8 mouse cellular contexts compared by ENCODE assay signal in genomic region chr7:109703190-109704015, GRCm38 (mm10). TPM values are rescaled to one million over a fixed set of nuclear protein-coding genes. Genes with fewer than 3 reads are reported as not detected.
A peak's percentile ranks its signal among the peaks of the same experiment; 100 is the strongest.
DNase-seq lines count a peak whose midpoint lies in the region; ATAC-seq lines count a peak whose summit lies in the region.

Gene St5 (minus strand): TSS chr7:109703605.
Gene Akip1 (plus strand): TSS chr7:109703690.

- peaks cover 11 to 19% of the 10 kb centered on the region in 2 experiments for H3K4me1 ChIP-seq in heart, embryonic 14.5 days (ENCODE audit: control insufficient read depth in 2 of 2, insufficient read depth in 2 of 2, low read length in 2 of 2)
- H3K4me1 ChIP-seq in liver, embryonic 13.5 days (replicated peaks) = peaks cover 49% of the 10 kb centered on the region
- H3K4me1 ChIP-seq in stomach, embryonic 16.5 days (ENCODE audit: control insufficient read depth, insufficient read depth, low read length) = peaks cover 28% of the 10 kb centered on the region

- no peaks in the 10 kb centered on the region for H3K9me3 ChIP-seq in heart, embryonic 14.5 days (ENCODE audit: control insufficient read depth, low read length)
- no peaks in the 10 kb centered on the region for H3K9me3 ChIP-seq in liver, embryonic 13.5 days (replicated peaks)
- H3K9me3 ChIP-seq in stomach, embryonic 16.5 days (replicated peaks; ENCODE audit: control insufficient read depth, low read length) = 0 out of 2 replicates have a peak, but pooled peaks cover 3% of the 10 kb centered on the region

- peak within 1 kb of the TSS; percentile 50 to 91 for H3K4me3 ChIP-seq in heart, embryonic 14.5 days (ENCODE audit: control insufficient read depth in 1 of 2, insufficient read depth in 1 of 2, low read depth in 1 of 2, low read length in 2 of 2)
- H3K4me3 ChIP-seq in liver, embryonic 13.5 days (replicated peaks) = peak within 1 kb of the TSS; percentile 75
- peak within 1 kb of the TSS; percentile 68 for H3K4me3 ChIP-seq in stomach, embryonic 16.5 days (replicated peaks; ENCODE audit: low read length)

- peak; percentile 95 for ATAC-seq in heart, embryonic 14.5 days (ENCODE audit: insufficient number of reproducible peaks, insufficient read depth, low FRiP score, low read depth)
- peak; percentile 91 for ATAC-seq in liver, embryonic 13.5 days (ENCODE audit: low read depth)
- ATAC-seq in stomach, embryonic 16.5 days (ENCODE audit: insufficient read depth, low FRiP score) = peak; percentile 97

- DNase-seq in CD4-positive helper T cell, adult 2 months (ENCODE audit: low read depth, low spot score) = peak; percentile 95
- DNase-seq in c-Kit-negative CD71-positive TER-119-positive erythroid progenitor cells, embryonic 14.5 days (ENCODE audit: low read depth, low spot score) = peak; percentile 87
- peak; percentile 66 for DNase-seq in fibroblast of lung, adult 2 months (ENCODE audit: low read depth)
- DNase-seq in kidney, postnatal 14 days = peak; percentile 97
- peak; percentile 96 for DNase-seq in liver, embryonic 13.5 days
- peak; percentile 98 for DNase-seq in neural tube, embryonic 10.5 days (ENCODE audit: extremely low spot score, low spot score)

- peak within 1 kb of the TSS; percentile 67 for H3K9ac ChIP-seq in heart, embryonic 14.5 days (ENCODE audit: low read length)
- peak within 1 kb of the TSS; percentile 87 for H3K9ac ChIP-seq in liver, embryonic 13.5 days
- peak within 1 kb of the TSS; percentile 82 for H3K9ac ChIP-seq in stomach, embryonic 16.5 days (ENCODE audit: low read length)

- H3K36me3 ChIP-seq in heart, embryonic 14.5 days (ENCODE audit: control insufficient read depth, insufficient read depth, low read length) = peaks cover 5% of the 10 kb centered on the region; the same call in 1 of the 2 replicates
- peaks cover 19% of the 10 kb centered on the region for H3K36me3 ChIP-seq in liver, embryonic 13.5 days
- 0 out of 2 replicates have a peak, but pooled peaks cover 3% of the 10 kb centered on the region for H3K36me3 ChIP-seq in stomach, embryonic 16.5 days (ENCODE audit: control insufficient read depth, insufficient read depth, low read length)

- WGBS in heart, embryonic 14.5 days = under 1% methylated on average over 61 of the region's 61 CpGs
- WGBS in liver, embryonic 13.5 days (ENCODE audit: insufficient replicate concordance) = under 1% methylated on average over 61 of the region's 61 CpGs
- WGBS in stomach, embryonic 16.5 days = under 1% methylated on average over 61 of the region's 61 CpGs

- H3K4me2 ChIP-seq in heart, embryonic 14.5 days (ENCODE audit: low read length) = peak within 1 kb of the TSS; percentile 92
- peak within 1 kb of the TSS; percentile 82 for H3K4me2 ChIP-seq in liver, embryonic 13.5 days
- H3K4me2 ChIP-seq in stomach, embryonic 16.5 days (ENCODE audit: low read depth, low read length) = peak within 1 kb of the TSS; percentile 92

- no peaks in the 10 kb centered on the region for H3K27me3 ChIP-seq in heart, embryonic 14.5 days (ENCODE audit: control insufficient read depth, insufficient read depth, low read length)
- no peaks in the 10 kb centered on the region for H3K27me3 ChIP-seq in liver, embryonic 13.5 days
- no peaks in the 10 kb centered on the region for H3K27me3 ChIP-seq in stomach, embryonic 16.5 days (ENCODE audit: control insufficient read depth, insufficient read depth, low read length)

- peak within 1 kb of the TSS; percentile 73 to 74 for H3K27ac ChIP-seq in heart, embryonic 14.5 days (replicated peaks in 1 of 2; ENCODE audit: control insufficient read depth in 1 of 2, insufficient read depth in 1 of 2, low read depth in 2 of 2, low read length in 2 of 2)
- H3K27ac ChIP-seq in liver, embryonic 13.5 days = peak within 1 kb of the TSS; percentile 77
- peak within 1 kb of the TSS; percentile 85 for H3K27ac ChIP-seq in stomach, embryonic 16.5 days (ENCODE audit: low read length)

RNA-seq across cellular contexts. Expression of gene St5, which starts in this region (rescaled TPM):
- 27.7 and 29.9 TPM in 2 replicates for polyA plus RNA-seq in heart, embryonic 14.5 days (2014; fragmentation: Nextera tagmentation; extraction: Ambion mirVana)
- polyA plus RNA-seq in liver, embryonic 13.5 days (2015; fragmentation: Nextera tagmentation; extraction: Ambion mirVana) = 16.5 and 20.3 TPM in 2 replicates
- polyA plus RNA-seq in stomach, embryonic 16.5 days (2015; fragmentation: Nextera tagmentation; extraction: Ambion mirVana) = 64.0 and 68.3 TPM in 2 replicates

RNA-seq across cellular contexts. Expression of gene Akip1, which starts in this region (rescaled TPM):
- 32.3 and 33.1 TPM in 2 replicates for polyA plus RNA-seq in heart, embryonic 14.5 days (2014; fragmentation: Nextera tagmentation; extraction: Ambion mirVana)
- polyA plus RNA-seq in liver, embryonic 13.5 days (2015; fragmentation: Nextera tagmentation; extraction: Ambion mirVana) = 51.9 and 53.3 TPM in 2 replicates
- polyA plus RNA-seq in stomach, embryonic 16.5 days (2015; fragmentation: Nextera tagmentation; extraction: Ambion mirVana) = 42.5 and 42.7 TPM in 2 replicates

Comparison
In these comparisons a context has a peak if more than half of its experiments do, and no peak if none do; other contexts are left out.
1. Peak in every context shown above with its lines: DNase-seq, ATAC-seq, H3K4me3 ChIP-seq and H3K27ac ChIP-seq.